Mouse (Mus musculus): ENCODE results near the gene Tmem121b.

DNA sequence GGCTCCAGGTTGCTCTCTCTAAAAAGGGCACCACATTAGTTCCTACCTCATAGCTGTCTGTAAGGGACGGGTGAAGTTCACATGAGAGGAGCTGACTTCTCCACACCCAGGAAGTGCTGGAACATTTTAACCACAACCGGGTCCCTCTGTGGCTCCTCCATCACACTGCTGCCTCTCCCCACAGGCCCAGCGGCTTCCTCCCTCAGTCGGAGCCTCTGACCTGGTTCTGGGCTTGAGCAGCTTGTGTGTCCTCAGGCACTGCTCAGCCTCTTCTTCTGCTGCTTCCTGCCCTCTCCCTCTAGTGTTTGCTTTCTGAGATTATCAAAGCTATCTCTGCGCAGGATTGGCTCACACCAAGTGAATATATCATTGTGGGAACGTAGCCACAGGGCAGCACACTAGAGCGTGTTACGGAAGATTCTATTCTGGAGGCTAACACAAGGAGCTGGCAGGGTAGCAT is 7.5 kb downstream of the Tmem121b start:
- no peak for TF ChIP-seq POLR2A (IDR thresholded peaks at IDR 0.05; ENCODE audit: borderline replicate concordance, extremely low read depth, low read depth, low read length)
- no peak for TF ChIP-seq CTCF (IDR thresholded peaks at IDR 0.05; ENCODE audit: insufficient read depth, low read length)

Data from lung, adult 2 months (tissue).